Mouse (Mus musculus) left cerebral cortex, adult 8-10 months (tissue): Measurements from ENCODE around the gene Ifnar2. TPM values are rescaled to one million over a fixed set of nuclear protein-coding genes. Genes with fewer than 3 reads are reported as not detected.

Experiments used
- DNase-seq, 2 experiments: peaks; one replicate each; pipeline ENCODE4 v3.0.0; 2022; ENCODE audit warnings: low spot score in 2 of 2
- total RNA-seq, 4 experiments: library from RNA; stranded (reverse); gene quantifications; 2 replicates each; pipeline ENCODE4 v1.2.4; 2022

Gene Ifnar2
- total RNA-seq, 4 experiments from 2014 or later: 20.8 to 40.4 (median 27.7) TPM

DNA sequence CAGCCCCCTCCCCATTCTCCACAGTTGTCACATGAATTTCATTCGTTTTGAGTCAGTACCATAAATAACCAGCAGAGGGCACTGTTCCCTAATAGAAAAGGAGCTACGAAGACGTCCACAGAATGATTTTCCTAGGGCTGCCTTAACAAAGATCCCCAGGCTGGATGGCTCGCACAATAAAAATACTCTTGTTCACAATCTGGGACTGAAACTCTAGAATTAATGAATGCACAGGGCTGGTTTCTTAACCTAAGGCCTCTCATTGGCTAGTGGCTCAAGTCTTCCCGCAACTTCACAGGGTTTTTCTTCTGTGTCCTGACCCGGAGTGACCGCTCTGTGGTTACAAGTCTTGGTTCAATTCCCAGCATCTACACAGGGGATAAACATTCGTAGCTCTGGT, 14.0 kb upstream of the Ifnar2 start:
- DNase-seq: no peak

DNA sequence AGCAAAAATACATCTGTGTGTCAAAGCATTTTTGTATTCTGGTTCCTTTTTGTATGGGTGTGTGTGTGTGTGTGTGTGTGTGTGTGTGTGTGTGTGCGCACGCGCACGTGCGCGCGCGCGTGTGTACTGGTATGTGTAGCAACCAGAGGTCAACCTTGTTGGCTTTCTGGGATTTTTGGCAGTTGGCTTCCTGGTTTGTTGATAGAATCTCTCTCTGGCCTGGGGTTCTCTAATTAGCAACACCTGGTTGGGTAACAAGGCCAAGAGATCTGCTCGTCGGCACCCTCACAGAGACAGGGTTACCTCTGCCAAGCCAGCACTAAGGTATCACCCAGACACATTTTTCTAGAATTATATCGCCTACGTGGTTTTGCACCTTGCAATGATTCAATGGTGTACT, 13.1 kb upstream of the Ifnar2 start:
- DNase-seq: no peak

DNA sequence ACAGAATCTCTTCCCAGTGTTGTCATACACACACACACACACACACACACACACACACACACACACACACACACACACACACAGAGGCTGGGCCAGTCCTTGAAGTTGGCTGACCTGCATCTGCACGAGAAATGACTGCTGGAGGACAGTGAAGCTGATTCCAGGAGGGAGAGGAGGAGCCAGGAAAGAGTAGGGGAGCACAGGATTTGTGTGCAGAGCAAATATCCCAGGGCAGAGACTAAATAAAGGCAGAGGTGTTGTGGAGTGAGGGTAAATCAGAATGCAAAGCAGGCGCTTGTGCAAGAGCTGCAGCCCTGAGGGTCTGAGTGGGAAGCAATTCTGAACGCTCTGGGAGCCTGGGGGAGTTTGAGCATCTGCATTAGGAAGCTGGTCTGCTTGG, 12.4 kb upstream of the Ifnar2 start:
- no peak for DNase-seq

DNA sequence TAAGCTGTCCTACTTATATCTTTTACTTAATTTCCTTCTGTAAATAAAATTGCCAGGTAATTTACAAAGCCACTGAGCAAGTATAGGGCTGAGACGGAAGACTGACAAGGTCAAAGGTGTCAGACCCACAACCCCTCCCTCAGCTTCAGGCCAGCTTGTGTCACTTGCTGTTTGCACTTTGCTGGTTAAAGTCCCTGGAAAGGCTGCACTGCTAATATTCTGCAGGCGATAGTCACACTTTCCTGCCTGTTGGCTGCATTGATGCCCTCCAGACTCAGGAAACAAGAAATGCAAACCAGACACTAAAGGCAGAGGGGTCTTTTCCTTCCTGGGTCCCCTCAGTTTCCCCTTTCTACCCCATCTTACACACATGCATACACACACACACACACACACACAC, 10.6 kb upstream of the Ifnar2 start:
- no peak for DNase-seq

DNA sequence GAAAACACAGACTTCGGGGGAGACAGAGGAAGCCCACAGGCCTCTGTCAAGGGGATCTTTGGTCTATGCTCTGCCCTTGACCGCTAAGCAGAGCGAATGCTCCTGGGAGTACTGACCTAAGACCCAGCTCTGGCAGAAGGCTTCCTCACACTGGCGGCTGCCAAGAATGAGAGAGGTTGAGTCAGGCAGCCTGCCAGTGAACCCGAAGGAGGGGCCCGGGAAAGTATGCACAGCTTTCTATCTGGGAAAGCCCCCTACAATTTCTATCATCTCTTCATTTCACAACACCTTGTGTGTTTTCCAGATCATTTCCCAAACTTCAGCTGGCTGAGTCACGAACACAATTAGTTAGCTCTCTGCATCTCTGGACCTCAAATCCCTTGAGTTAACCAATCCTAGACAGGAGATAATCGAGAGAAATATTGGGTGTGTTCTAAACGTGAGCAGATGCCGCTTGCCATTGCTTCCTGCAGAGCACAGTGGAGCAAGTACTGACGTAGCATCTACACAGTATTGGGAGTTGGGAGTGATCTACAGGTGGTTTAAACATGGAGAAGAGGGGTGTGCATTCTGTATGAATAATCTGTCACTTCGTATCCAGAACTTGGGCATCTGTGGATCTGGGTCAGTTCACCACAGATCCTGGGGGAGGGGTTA, 9.8 kb upstream of the Ifnar2 start:
- no peak for DNase-seq

DNA sequence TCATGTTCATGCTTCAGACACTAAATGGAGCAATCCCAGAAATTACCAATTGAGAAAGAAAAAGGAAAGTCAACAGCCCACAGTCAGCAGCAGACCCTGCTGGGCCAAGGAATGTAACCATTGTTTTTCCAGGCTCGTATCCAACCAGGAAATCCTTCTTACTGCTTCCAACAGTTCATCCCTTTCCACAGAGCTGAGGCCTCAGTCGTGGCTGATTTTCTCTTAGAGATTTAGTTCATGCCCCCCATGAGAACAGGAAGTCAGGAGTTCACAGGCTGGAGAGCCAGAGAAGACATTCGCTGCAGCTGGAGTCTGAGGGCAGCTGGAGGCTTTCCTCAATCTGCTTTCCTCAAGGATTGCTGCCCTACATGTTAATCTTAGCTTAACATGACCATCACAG, 9.1 kb upstream of the Ifnar2 start:
- DNase-seq: no peak

DNA sequence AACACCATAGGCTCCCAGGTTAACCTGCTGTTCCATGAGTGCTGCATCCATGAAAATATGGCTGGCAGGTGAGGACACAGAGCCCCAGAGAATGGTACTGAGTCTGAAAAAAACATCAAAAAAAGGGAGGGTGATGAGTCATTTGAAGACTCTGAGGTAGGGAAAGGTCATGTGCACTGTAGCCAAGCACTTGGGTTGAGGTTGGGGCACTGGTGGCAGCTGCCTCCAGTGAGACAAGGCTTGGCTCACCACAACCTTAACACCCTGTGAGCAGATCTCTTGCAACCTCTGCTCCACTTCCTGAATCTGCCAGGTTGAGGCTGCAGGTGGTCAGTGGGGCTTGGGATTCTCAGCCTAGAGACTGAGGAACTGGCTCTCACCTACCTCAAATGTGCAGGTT, 6.0 kb upstream of the Ifnar2 start:
- no peak for DNase-seq

DNA sequence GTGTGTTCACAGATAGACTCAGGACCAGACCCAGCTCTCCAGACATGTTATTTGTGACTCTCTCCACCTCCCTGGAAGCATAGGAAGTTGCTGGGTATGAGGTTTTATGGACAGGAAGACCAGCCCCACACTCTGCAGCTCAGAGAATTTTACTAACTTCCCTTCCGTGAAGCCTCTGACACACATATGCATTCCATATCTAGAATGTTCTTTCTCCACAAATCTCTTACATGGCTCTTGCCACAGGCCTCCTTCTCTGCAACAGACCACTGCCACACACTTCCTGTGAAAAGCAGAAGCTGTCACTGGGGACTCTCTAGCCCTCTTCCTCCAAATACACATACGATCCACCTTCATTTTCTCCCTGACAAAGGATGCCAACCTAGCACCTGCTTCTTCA, 5.5 kb upstream of the Ifnar2 start:
- DNase-seq: no peak

DNA sequence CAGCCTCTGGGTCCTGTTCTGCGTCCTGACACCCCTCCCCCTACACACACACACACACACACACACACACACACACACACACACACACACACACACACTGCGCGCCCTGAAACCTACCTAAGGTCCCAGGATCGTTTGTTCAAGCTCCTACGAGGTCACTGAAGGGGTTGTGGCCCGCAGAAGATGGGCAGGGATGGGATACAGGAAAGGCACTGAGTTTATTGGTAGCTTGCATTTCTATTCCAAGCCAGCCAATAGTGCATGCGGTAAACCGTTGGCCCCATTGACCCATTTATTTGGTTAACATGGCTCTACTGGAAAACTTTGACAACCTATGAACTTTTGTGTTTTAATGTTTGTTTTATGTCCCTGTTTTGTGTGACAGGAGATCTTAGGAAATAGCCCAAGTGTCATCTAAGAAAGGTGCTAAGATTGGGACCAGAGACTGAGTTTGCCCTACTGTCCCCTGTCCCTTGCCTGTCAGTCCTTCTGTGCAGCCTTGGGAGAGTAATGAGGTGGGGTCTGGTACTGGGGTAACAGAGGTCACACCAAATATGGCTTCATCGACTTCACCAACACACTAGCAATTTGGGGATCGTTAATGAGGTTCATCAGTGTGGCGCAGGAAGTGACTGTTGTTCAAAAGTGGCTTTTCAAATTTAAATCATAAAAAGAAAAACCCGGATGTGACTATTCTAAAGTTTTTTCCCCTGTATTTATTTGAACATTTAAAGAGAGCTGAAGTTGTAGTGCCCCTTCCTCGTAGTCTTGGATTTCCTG, 1.1 kb downstream of the Ifnar2 start:
- DNase-seq: no peak

DNA sequence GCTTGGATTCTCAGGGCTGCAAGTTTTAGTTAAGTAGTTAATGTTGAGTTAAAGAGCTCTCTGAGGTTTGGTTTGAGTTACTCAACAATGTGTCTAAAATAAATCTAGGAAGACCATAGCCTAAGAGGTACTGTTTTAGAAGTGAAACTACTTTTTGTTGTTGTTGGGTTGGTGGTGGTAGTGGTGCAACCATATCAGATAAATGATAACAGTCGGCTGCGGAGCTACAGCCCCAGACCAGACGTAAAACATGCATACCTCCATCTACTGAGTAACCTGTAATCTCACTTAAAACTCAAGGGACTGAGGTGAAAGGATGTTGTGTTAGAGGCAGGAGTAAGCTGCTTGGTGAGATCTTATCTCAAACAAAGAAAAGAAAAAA, 1.7 kb downstream of the Ifnar2 start:
- no peak for DNase-seq

DNA sequence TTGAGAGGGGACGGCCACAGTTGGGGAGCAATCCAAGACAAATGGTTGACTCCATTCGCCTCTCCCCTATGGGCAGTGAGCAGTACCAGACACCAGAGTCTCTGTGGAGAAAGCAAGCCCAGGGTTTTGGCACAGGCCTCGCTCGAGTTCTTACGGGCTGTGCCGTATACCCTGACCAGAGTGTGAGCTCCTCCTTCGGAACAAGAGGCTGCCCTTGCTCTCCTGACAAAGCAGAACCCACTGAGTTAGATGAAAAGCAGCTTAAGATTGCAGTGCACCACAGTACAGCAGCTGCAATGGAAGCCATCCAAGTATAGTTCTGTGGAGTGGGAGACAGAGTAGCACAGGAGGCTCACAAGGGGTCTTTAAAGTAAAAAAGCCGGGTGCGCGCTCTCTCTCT, 4.1 kb downstream of the Ifnar2 start:
- no peak for DNase-seq

DNA sequence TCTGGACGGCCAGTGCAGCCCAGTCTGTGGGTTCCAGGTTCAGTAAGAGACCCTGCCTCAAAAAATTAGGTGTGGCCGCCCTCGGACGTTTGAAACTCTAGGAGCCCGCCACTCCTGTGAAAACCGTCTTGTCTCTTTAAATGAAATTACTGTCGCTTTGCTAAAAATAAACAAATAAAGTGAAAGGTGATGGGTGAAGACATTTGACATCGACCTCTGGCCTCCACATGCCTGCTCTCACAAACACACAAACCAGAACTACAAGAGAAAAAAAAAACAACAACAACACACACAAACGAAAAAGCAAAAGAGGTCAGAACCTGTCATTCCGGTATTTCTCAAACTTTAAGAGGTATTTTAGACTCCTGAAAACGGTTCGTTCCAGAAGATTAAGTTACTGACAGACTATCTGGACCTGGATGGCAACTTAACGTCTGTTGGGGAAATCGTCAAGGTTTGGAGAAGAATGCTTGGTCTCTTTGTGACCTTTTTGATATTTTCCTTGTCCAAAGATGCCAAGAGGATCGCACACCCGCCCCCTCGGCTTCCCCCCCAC, 5.9 kb downstream of the Ifnar2 start:
- no peak for DNase-seq

DNA sequence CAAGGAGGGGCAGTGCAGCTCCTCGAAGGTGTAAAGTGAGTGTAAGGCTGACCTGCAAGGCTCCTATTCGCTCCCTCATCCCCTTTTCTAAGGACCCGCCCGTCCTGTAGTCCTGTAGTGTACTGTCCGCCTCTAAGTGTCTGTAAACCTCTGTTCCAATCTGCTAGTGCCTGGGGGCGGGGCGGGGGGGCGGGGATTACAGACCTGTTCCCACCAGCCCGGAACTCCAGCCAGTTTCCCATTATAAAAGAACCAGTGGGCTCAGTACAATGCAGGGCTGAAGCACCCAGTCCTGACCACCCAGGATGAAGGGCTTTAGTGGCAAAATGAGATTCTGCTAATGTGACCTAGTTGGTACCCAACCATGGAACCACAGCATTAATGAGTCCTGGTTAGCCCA, 6.4 kb downstream of the Ifnar2 start:
- no peak for DNase-seq

DNA sequence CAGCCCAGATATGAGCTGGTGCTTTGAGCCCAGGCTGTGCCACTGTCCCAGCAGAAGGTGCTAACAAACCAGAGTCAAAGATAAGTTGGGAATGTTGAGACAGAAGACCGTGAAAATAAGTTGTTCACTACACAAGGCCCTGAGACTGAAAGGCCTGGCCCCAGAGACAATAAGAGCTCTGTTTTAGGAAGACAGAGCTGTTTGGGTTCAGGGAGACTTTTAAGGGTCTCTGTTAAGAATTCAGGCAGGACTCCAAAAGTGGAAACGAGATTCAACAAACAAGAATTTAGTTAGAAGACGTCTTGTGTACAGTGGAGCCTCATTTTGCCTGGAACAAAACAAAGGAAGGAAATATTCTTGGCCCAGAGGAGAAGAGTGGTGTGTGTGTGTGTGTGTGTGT, 6.8 kb downstream of the Ifnar2 start:
- DNase-seq: no peak

DNA sequence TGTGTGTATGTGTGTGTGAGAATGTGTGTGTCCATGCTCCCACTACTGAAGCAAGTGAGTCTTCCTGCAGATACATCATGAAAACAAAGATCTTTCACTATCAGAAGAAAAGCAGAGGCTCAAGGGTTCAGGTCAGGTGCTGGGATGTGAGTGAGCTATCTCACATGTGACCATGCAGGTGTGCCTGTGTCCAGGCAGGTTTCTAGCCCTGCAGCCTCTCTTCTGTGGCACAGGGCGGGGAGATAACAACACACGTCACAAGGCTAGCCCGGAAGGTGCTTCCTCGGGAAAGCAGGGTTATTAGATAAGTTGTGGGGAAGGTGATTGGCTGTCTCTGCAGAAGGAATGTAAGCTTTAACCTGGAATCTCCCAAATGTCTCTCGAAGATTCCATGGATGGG, 7.6 kb downstream of the Ifnar2 start:
- no peak for DNase-seq

DNA sequence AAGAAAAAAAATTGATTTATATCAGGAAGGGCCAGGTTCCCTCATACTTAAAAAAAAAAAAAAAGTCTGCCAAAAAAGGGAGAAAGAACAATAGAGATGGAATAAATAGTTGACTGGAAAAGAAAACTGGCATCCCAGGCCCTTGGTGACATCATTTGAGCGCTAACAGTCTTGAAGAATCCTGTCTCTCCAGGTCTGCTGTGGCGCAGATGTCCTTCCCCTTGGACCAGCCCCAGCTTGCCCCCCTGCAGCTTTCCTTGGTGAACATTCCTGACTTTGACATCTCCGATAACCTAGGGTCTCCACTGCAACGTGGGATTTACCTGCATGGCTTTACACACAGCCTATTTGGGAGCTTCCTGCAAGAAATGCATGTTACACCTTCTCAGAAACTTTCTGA, 9.0 kb downstream of the Ifnar2 start:
- DNase-seq: no peak

DNA sequence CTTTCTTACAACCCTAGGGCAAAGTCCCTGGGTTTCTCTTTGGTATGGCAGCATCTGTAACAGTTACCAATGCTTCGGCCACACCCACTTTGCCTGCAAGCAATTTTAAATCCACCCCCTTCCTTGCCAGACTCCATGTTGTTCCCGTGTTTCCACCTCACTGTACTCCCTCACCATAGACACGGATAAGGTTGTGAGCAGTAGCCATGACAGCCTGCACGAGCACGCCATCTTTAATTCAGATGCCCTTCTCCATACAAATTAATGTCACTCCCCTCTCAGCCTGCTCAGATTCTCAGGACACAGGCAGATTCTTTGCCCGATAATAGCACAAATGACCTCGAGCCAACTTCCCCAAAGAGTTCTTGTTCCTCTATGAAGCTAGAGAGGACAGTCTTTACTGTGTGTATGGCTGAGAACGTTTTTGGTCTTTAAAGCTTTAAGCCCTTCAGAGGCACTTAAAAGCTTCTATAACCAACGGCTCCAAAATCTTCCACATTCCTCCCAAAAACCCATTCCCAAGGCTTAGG, 9.7 kb downstream of the Ifnar2 start:
- no peak for DNase-seq

DNA sequence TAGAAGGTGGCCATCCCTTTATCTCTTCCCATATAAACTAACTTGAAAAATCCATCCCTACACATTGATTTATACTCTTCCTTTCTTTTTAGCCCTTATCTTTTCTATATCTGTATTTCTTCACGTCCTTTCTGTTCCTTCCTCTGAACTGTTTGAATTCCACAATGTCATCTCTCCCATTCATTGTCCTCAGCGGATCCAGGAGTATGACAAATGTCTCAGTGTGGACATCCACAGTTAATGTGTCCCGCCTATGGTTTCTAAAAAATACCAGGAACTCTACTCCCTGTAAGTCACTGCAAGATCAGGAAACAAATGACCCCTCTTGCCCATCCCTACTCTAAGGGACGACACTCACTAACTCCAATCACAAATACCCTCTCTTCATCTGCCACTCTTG, 11.6 kb downstream of the Ifnar2 start:
- no peak for DNase-seq

DNA sequence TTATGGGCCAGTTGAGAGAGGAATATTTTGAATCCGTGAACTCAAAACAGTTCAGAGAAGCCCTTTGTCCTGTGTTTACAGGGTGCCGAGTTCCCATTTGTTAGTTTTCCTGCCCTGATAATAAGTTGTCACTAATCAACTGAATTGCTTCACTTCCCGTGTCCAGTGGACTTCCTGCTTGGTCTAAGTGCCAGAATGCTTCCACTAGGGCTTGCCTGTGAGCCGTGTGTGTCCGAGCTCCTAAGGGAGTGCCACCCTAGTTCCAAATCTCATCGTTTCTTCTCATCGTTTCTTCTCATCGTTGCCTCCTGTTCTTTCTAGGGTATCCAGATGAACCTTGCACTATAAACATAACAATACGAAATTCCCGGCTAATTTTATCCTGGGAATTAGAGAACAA, 13.0 kb downstream of the Ifnar2 start:
- no peak for DNase-seq

DNA sequence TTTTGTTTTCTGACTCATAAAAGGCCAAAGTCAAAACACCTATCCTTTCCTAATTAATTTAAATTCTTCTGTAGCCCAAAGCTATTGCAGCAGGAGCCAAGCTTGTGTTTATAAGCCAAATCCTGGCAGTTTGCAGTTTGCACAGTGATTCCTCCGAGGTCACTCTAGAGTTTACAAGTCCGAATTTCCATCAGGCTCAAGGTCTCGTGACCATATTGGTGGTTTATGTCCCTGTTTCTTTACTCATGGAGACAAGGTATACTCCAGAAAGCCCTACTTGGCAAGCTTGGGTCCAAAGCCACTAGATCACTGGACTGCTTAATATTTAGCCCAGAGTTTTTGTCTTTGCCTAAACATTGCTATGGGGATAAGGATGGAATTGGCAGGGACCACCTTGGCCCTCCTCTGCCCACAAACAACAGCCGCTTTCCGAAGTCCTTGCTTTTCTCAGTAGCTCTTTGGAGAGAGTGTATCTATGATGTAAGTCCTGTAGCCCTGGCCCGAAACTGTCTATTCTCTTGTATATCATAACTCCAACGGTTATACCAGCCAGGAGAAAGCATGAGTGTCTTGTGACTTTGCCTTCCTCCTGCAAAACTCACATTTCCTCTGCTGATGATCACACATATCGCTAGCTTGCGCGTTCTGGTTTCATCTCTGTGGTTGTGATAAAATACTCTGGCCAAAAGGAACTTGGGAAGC, 14.0 kb downstream of the Ifnar2 start:
- DNase-seq: no peak

DNA sequence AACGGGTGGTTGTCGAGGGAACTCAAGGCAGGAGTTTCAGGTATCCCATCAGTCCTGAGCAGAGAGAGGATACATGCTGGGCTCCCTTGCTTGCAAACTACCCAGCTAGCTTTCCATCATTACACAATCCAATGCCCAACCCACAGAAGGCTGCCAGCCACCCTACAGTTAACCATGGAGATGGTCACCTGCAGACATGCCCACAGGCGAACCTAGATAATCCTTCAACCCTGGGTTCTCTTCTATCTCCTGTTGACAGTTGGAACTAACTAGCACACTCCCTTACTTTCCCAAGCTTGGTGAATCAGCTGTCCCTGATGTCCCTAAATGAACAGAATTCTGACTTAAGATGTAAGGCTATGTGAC, 14.5 kb downstream of the Ifnar2 start:
- no peak for DNase-seq

DNA sequence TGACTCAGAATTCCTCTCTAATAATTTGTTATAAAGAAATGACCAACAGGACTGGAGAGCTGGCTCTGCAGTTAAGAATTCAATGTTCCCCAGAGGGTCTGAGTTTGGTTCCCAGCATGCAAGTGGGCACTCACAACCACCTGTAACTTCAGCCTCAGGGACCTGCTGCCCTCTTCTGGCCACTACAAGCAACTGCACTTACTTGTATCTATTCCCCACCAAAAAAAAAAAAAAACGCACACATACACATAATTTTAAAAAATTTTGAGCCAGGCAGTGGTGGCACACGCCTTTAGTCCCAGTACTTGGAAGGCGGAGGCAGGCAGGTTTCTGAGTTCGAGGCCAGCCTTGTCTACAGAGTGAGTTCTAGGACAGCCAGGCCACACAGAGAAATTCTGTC, 17.5 kb downstream of the Ifnar2 start:
- DNase-seq: no peak
